Mouse (Mus musculus) neutrophil, adult 59 days (primary cell): ENCODE results near the gene Galnt6. TPM values are rescaled to one million over a fixed set of nuclear protein-coding genes. Genes with fewer than 3 reads are reported as not detected.

Source experiments
- total RNA-seq, 2 experiments: library from RNA; stranded (reverse); gene quantifications; 1 replicate in 1 of 2; 2 replicates in 1 of 2; pipeline ENCODE4 v1.2.4; 2023

The Galnt6 gene
- total RNA-seq, result 1 to 10 TPM; 6.1 to 6.2 TPM

DNA sequence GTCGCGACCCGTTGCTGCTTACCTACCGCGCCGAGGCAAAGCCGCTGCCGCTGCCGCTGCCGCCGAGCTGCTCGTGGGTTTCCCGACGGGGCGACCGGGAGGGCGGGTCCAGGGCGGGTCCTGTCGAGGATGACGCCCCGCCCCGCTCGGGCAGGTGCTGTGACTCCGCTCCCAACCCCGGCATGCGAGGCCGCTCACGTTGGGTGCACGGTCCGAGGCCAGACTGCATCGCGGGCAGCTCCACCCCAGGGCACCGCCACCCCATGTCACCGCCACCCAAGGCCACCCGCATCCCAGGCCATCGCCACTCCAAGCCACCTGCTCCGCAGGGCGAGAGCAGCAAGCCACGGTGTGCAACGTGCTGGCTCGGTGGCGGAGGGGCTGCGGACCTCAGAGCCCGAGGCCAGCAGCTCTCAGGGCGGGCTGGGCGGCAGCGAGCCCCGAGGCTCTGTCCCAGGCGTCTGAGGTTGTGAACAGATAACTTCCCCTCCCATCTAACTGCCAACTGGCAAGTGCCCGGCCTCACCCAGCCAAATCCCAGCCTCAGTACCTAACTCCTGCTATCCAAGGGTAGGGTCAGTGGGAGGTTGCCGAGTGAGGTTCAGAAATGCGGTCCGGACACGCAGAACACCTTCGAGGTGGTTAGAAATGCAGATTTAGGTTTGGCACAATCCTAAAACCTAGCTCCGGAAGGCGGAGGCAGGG, at the start of gene Galnt6:
Galnt6 (minus strand) TSS at position 96 of the 705 bp plus-strand sequence.

DNA sequence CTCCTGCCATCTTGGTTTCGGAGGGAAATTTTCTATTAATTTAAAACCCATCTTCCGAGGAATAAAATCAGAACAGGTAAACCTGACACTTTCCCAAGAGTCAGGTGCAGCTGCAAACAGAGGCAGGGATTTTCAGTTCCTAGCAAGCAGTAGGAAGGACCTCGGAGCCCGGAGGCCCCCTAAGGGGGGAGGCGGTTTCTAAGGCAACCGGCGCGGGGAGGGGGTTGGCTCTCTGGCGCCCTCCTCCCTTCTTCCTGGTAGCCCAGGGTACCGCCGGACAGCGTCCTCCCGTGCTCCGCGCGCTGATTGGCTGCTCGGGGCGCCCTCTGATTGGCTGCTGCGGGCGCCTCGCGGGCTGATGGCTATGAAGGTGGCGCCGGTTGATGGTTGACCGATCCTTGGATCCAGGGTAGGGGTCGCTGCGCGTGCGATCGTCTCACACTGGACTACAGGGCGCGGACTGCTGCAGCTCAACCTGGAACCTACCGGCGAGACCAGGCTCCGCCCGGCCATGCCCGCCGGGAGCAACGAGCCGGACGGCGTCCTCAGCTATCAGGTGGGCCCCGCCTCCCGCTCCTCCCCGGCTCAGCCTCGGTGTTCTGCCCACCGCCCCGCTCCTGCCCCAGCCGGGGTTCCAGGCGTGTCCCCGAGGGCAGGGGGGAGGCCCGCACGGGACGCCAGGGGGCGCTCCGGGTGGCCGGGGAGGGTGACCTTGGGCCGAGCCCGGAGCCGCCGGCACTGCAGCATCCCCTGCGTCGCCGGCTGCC, 32.4 kb upstream of the Galnt6 start, which contains the start of gene Slc4a8:
Slc4a8 (plus strand) TSS at position 329 of the 767 bp plus-strand sequence.

DNA sequence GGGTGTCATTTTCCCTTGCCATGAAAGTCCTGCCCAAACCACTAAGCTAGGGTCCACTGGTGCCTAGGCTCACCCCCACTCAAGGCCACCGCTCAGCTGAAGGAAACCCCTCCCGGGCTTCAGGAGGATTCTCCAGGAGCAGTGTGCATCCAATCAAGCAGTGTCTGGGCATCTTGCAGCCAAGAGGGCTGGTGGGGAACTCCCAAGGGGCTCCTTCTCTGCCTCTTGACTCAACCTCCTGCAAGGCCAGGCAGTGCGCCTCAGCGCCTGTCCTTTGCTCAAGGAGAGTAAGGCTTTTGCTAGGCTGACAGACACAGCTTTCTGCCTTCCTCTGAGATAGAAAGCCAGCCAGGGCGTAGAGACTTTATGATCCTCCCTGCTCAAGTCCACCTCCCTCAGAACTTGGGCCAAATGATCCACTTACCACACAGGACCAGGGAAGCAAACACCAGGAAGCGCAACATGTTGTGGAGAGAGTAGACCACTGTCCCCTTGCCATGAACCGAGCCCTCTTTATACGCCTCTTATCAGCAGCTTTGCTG, 41.7 kb downstream of the Galnt6 start, which contains the start of gene Cela1:
Cela1 (minus strand) TSS at position 492 of the 542 bp plus-strand sequence.

DNA sequence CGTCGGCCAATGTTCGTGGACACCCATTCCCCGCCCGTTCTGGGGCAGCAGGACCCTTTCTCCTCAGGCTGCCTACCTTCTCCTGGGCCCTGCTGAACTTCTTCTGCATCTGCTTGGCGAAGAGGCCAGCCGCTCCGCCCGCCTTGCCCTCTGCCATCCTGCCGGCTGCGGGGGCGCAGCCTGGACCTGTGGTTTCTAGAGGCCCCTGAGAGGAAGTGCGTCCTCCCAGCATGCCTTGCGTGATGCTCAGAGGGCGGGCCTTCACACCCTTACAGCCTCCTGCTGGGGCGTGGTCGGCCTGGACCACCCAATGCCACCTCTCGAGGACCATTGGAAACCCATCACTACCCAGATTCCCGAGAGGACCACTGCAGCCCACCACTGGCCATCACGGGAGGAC, 59.8 kb downstream of the Galnt6 start, which contains the start of gene Bin2:
Bin2 (minus strand) TSS at position 217 of the 400 bp plus-strand sequence.

Other genes with a start within 250 kb of the Galnt6 start
- gene Csrnp2, start 233.9 kb downstream of the Galnt6 start, total RNA-seq, result 1 to 10 TPM in 1 of 2 experiments, under 1 TPM in 1; 0.51 to 1.2 TPM
- 1 to 10 TPM; 2.3 to 2.8 TPM for gene Tfcp2, start 177.4 kb downstream of the Galnt6 start, total RNA-seq
- 1 to 10 TPM; 1.0 to 1.3 TPM for gene Pou6f1, start 129.4 kb downstream of the Galnt6 start, total RNA-seq
- 100 to 1,000 TPM; 470 to 493 TPM for gene Dazap2, start 114.0 kb downstream of the Galnt6 start, total RNA-seq
- gene Smagp, start 92.4 kb downstream of the Galnt6 start, total RNA-seq, result 1 to 10 TPM; 1.9 to 4.2 TPM
- gene Bin2, start 59.8 kb downstream of the Galnt6 start, total RNA-seq, result 100 to 1,000 TPM; 263 to 266 TPM
- 1 to 10 TPM; 1.2 to 2.3 TPM for gene Cela1, start 41.5 kb downstream of the Galnt6 start, total RNA-seq
- gene Slc4a8, start 32.4 kb upstream of the Galnt6 start, total RNA-seq, result 1 to 10 TPM in 1 of 2 experiments, under 1 TPM in 1; 0.93 to 1.3 TPM
- not detected for gene Scn8a, start 140.5 kb upstream of the Galnt6 start, total RNA-seq